ENCODE assay signal across 9 mouse cellular contexts in the genomic region with DNA sequence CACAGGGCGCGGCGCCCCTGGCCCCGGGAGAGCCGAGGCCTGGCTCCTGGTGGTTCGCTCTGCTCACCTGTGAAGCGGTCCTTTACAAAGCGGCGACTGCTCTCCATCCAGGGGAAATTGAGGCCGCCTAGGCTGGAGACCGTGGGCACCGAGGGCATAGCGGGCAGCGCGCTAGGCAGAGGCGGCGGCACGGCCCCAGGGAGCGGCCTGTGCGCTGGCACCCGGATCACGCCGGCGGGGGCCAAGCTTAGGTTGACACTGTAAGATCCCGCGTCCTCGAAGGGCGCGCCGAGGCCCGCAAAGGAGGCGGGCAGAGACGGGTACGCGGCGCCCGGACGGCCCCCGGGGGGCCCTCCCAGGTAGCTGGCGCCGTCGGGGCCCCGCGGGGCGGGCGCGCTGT. TPM values are rescaled to one million over a fixed set of nuclear protein-coding genes. Genes with fewer than 3 reads are reported as not detected.
DNase-seq lines count a peak whose midpoint lies in the region; ATAC-seq lines count a peak whose summit lies in the region.
"Had no signal": no experiment of that assay in that cellular context is flagged by ENCODE, and none has a peak within 500 bp of the region (broad histone marks: within the 10 kb centered on the region; RNA-seq: fewer than 3 reads in every experiment).

No protein-coding gene starts in this region.

- H3K36me3 ChIP-seq in heart, embryonic 12.5 days = no peaks in the 10 kb centered on the region
- no peaks in the 10 kb centered on the region for H3K36me3 ChIP-seq in hindbrain, embryonic 11.5 days (ENCODE audit: control insufficient read depth, insufficient read depth, low read length)
- H3K36me3 ChIP-seq in midbrain, embryonic 10.5 days = no peaks in the 10 kb centered on the region

- no peak overlapping the region for H3K9ac ChIP-seq in heart, embryonic 12.5 days
- peak overlapping the region; percentile 31 for H3K9ac ChIP-seq in hindbrain, embryonic 11.5 days (ENCODE audit: low read depth, low read length)

- H3K9me3 ChIP-seq in heart, embryonic 12.5 days (replicated peaks) = peaks cover 3% of the 10 kb centered on the region; the same call in 1 of the 2 replicates
- no peaks in the 10 kb centered on the region for H3K9me3 ChIP-seq in hindbrain, embryonic 11.5 days (ENCODE audit: control insufficient read depth, low read length)
- 0 out of 2 replicates have a peak, but pooled peaks cover 1% of the 10 kb centered on the region for H3K9me3 ChIP-seq in midbrain, embryonic 10.5 days (replicated peaks)

- no peak for DNase-seq in heart, adult 8-10 months (ENCODE audit: low spot score)
- peak; percentile 56 for DNase-seq in cerebellum, adult 9-10 months
- DNase-seq in hindbrain, embryonic 11.5 days (ENCODE audit: low spot score) = peak; percentile 56
- DNase-seq in midbrain, embryonic 10.5 days (ENCODE audit: low spot score) = no peak
- no peak for DNase-seq in gastrocnemius, adult 18-20 months (ENCODE audit: low spot score)
- DNase-seq in left cerebral cortex, adult 9 months (ENCODE audit: low spot score in 2 of 2) = no peak
- DNase-seq: kidney, postnatal 10 days had no signal

- peak overlapping the region; percentile 62 for H3K4me2 ChIP-seq in heart, embryonic 12.5 days
- peak overlapping the region; percentile 56 for H3K4me2 ChIP-seq in hindbrain, embryonic 11.5 days (replicated peaks; ENCODE audit: low read depth, low read length)

- no peak overlapping the region for H3K27ac ChIP-seq in heart, embryonic 12.5 days (ENCODE audit: poor library complexity, severe bottlenecking)
- H3K27ac ChIP-seq in hindbrain, embryonic 11.5 days (ENCODE audit: low read depth, low read length) = peak overlapping the region; percentile 61
- H3K27ac ChIP-seq in midbrain, embryonic 10.5 days (replicated peaks) = no peak overlapping the region; the same call in 1 of the 2 replicates

- H3K4me3 ChIP-seq in heart, embryonic 12.5 days = peak overlapping the region; percentile 27
- H3K4me3 ChIP-seq in hindbrain, embryonic 11.5 days (ENCODE audit: low read depth, low read length) = peak overlapping the region; percentile 38
- peak overlapping the region; percentile 55 for H3K4me3 ChIP-seq in midbrain, embryonic 10.5 days

- H3K27me3 ChIP-seq in heart, embryonic 12.5 days (replicated peaks) = peaks cover 92% of the 10 kb centered on the region
- H3K27me3 ChIP-seq in hindbrain, embryonic 11.5 days (ENCODE audit: control insufficient read depth, insufficient read depth, low read length) = peaks cover 83% of the 10 kb centered on the region
- H3K27me3 ChIP-seq in midbrain, embryonic 10.5 days (ENCODE audit: low read depth, poor library complexity, severe bottlenecking) = peaks cover 100% of the 10 kb centered on the region

- peaks cover 27% of the 10 kb centered on the region for H3K4me1 ChIP-seq in heart, embryonic 12.5 days (replicated peaks)
- peaks cover 23% of the 10 kb centered on the region for H3K4me1 ChIP-seq in hindbrain, embryonic 11.5 days (replicated peaks; ENCODE audit: control insufficient read depth, insufficient read depth, low read length)
- peaks cover 59% of the 10 kb centered on the region for H3K4me1 ChIP-seq in midbrain, embryonic 10.5 days

- no peak for ATAC-seq in heart, embryonic 12.5 days (ENCODE audit: insufficient number of reproducible peaks, low FRiP score)
- 0 out of 2 replicates have a peak, but pooled peaks have one; percentile 0 for ATAC-seq in hindbrain, embryonic 11.5 days (ENCODE audit: low FRiP score)
- no peak for ATAC-seq in erythroblast, adult 5-6 weeks (replicated peaks; ENCODE audit: low FRiP score, poor library complexity, severe bottlenecking)

- WGBS in heart, embryonic 12.5 days = 1% methylated on average over 42 of the region's 47 CpGs
- 1% methylated on average over 40 of the region's 47 CpGs for WGBS in hindbrain, embryonic 11.5 days
- under 1% methylated on average over 47 of the region's 47 CpGs for WGBS in midbrain, embryonic 10.5 days

RNA-seq across cellular contexts. Expression of a gene that starts 0.4 kb away (rescaled TPM):
- polyA plus RNA-seq in heart, embryonic 12.5 days (2016; fragmentation: Nextera tagmentation; extraction: Ambion mirVana) = not detected in 2 replicates
- total RNA-seq in heart, adult 8-10 months (2022) = not detected
- 12.9 and 19.0 TPM in 2 replicates for polyA plus RNA-seq in hindbrain, embryonic 11.5 days (2014; fragmentation: Nextera tagmentation; extraction: Ambion mirVana)
- 2.0 and 3.3 TPM in 2 replicates for polyA plus RNA-seq in midbrain, embryonic 10.5 days (2016; fragmentation: Nextera tagmentation; extraction: Ambion mirVana)
- not detected for total RNA-seq in gastrocnemius, adult 18-20 months (2021)
- total RNA-seq in erythroblast, adult 5-6 weeks (2015; ENCODE audit: low replicate concordance) = not detected in 2 replicates
- not detected in 2 replicates for total RNA-seq in erythroblast, adult 5-6 weeks (2017; ENCODE audit: low replicate concordance)

RNA-seq across cellular contexts. Expression of a gene that starts 40.0 kb away (rescaled TPM):
- 513 and 525 TPM in 2 replicates for polyA plus RNA-seq in heart, embryonic 12.5 days (2016; fragmentation: Nextera tagmentation; extraction: Ambion mirVana)
- 100 to 1,000 TPM; 139 to 175 (median 148) TPM for total RNA-seq in heart, adult 8-10 months (2022)
- 962 and 974 TPM in 2 replicates for polyA plus RNA-seq in hindbrain, embryonic 11.5 days (2014; fragmentation: Nextera tagmentation; extraction: Ambion mirVana)
- 1,028 and 1,324 TPM in 2 replicates for polyA plus RNA-seq in midbrain, embryonic 10.5 days (2016; fragmentation: Nextera tagmentation; extraction: Ambion mirVana)
- total RNA-seq in gastrocnemius, adult 18-20 months (2021) = 100 to 1,000 TPM; 118 to 128 TPM
- total RNA-seq in erythroblast, adult 5-6 weeks (2015; ENCODE audit: low replicate concordance) = 384 and 435 TPM in 2 replicates
- total RNA-seq in erythroblast, adult 5-6 weeks (2017; ENCODE audit: low replicate concordance) = 473 and 516 TPM in 2 replicates

RNA-seq across cellular contexts. Expression of a gene that starts 55.8 kb away (rescaled TPM):
- 2.6 TPM in 2 replicates for polyA plus RNA-seq in heart, embryonic 12.5 days (2016; fragmentation: Nextera tagmentation; extraction: Ambion mirVana)
- total RNA-seq in heart, adult 8-10 months (2022) = 1 to 10 TPM; 3.0 to 5.6 (median 4.9) TPM
- 6.4 and 8.1 TPM in 2 replicates for polyA plus RNA-seq in hindbrain, embryonic 11.5 days (2014; fragmentation: Nextera tagmentation; extraction: Ambion mirVana)
- 6.5 and 8.8 TPM in 2 replicates for polyA plus RNA-seq in midbrain, embryonic 10.5 days (2016; fragmentation: Nextera tagmentation; extraction: Ambion mirVana)
- total RNA-seq in gastrocnemius, adult 18-20 months (2021) = 1 to 10 TPM; 1.0 to 1.1 TPM
- total RNA-seq in erythroblast, adult 5-6 weeks (2015; ENCODE audit: low replicate concordance) = not detected in 2 replicates
- not detected in 2 replicates for total RNA-seq in erythroblast, adult 5-6 weeks (2017; ENCODE audit: low replicate concordance)

Comparison
In these comparisons a context has a peak if more than half of its experiments do, and no peak if none do; other contexts are left out.
1. DNase-seq: peak in cerebellum, adult 9-10 months (single experiment) and hindbrain, embryonic 11.5 days (single experiment); none in heart, adult 8-10 months (single experiment), midbrain, embryonic 10.5 days (single experiment), gastrocnemius, adult 18-20 months (single experiment) and left cerebral cortex, adult 9 months (0 of 2).
2. Peak in every context shown above with its lines, with median percentiles within 50 percentile points of each other: H3K4me3 ChIP-seq.